Mouse (Mus musculus) heart, embryonic 10.5 days (tissue): ENCODE data around the gene Mnx1. TPM values are rescaled to one million over a fixed set of nuclear protein-coding genes. Genes with fewer than 3 reads are reported as not detected.
"Not testable (repeated sequence)": the region's sequence is repeated elsewhere in the genome, so short reads cannot be mapped to it uniquely, and the experiment has no call there.

Experiments used
- DNase-seq: peaks from one replicate; pipeline ENCODE4 v3.0.0-alpha.2; 2017; ENCODE audit warnings: low spot score
- H3K27ac ChIP-seq: fragments of 300-500 bp; sonication (generic); 2 replicates; pipeline ENCODE4 v1.5.1; 2016; ENCODE audit warnings: mild to moderate bottlenecking
- H3K27me3 ChIP-seq: fragments of 300-500 bp; sonication (generic); 2 replicates; pipeline ENCODE4 v1.6.1; 2016; ENCODE audit warnings: mild to moderate bottlenecking; ENCODE audit not compliant: poor library complexity, insufficient read depth, severe bottlenecking
- H3K36me3 ChIP-seq: fragments of 300-500 bp; sonication (generic); 2 replicates; pipeline ENCODE4 v1.6.1; 2016; ENCODE audit warnings: mild to moderate bottlenecking, moderate library complexity
- H3K4me1 ChIP-seq: fragments of 300-500 bp; sonication (generic); 2 replicates; pipeline ENCODE4 v1.6.1; 2016; ENCODE audit warnings: mild to moderate bottlenecking
- H3K4me3 ChIP-seq: fragments of 300-500 bp; sonication (generic); 2 replicates; pipeline ENCODE4 v1.5.1; 2016; ENCODE audit warnings: mild to moderate bottlenecking, moderate library complexity
- H3K9me3 ChIP-seq: fragments of 300-500 bp; sonication (generic); 2 replicates; pipeline ENCODE4 v1.6.1; 2016; ENCODE audit warnings: mild to moderate bottlenecking, moderate library complexity
- WGBS: fragments of 180-500 bp; shearing (Covaris S2); methylation state at CpG from one replicate; pipeline ENCODE4 v1.1.7; 2016; 5-methylcytosine and 5-hydroxymethylcytosine counted together
- polyA plus RNA-seq: library from polyadenylated mRNA; unstranded; fragments of >200 nt; fragmentation: Nextera tagmentation; extraction: Ambion mirVana; gene quantifications from 2 replicates; pipeline ENCODE4 v1.2.1, GENCODE M21; 2016

Mnx1 gene
- polyA plus RNA-seq, 1 experiment from 2014 or later, result 0.06 TPM

GRCm38 (mm10) chr5:29456895-29457656 is 21.2 kb downstream of the Mnx1 start:
- H3K36me3 ChIP-seq, result peaks cover 58% of the 10 kb centered on the region
- no peak for DNase-seq
- no peak overlapping the region for H3K4me3 ChIP-seq
- no peaks in the 10 kb centered on the region for H3K9me3 ChIP-seq
- H3K27ac ChIP-seq, result no peak overlapping the region
- WGBS, result 73% methylated on average over 5 of the region's 5 CpGs
- H3K4me1 ChIP-seq, result no peaks in the 10 kb centered on the region
- no peaks in the 10 kb centered on the region for H3K27me3 ChIP-seq

GRCm38 (mm10) chr5:29452352-29452751 is 25.9 kb downstream of the Mnx1 start:
- Histone ChIP-seq H3K4me1 (no peaks in the 10 kb centered on the region), H3K4me3 (no peak overlapping the region), H3K36me3 (peaks cover 82% of the 10 kb centered on the region), H3K27me3 (no peaks in the 10 kb centered on the region), H3K9me3 (no peaks in the 10 kb centered on the region), H3K27ac (no peak overlapping the region)
- WGBS, result 80% methylated on average over 4 of the region's 4 CpGs
- DNase-seq, result no peak

- peaks cover 92% of the 10 kb centered on the region for H3K36me3 ChIP-seq
- H3K27ac ChIP-seq, result no peak overlapping the region
- H3K9me3 ChIP-seq, result no peaks in the 10 kb centered on the region
- no peak for DNase-seq
- WGBS, result 92% methylated on average over 2 of the region's 2 CpGs
- H3K27me3 ChIP-seq, result no peaks in the 10 kb centered on the region
- no peaks in the 10 kb centered on the region for H3K4me1 ChIP-seq
- no peak overlapping the region for H3K4me3 ChIP-seq
Observed at GRCm38 (mm10) chr5:29445275-29445674, 33.0 kb downstream of the Mnx1 start.

- peaks cover 55% of the 10 kb centered on the region for H3K36me3 ChIP-seq
Observed at GRCm38 (mm10) chr5:29436728-29437127, 41.5 kb downstream of the Mnx1 start.

GRCm38 (mm10) chr5:29435491-29435890 is 42.8 kb downstream of the Mnx1 start:
- Histone ChIP-seq H3K4me1 (peaks cover 17% of the 10 kb centered on the region), H3K4me3 (peak overlapping the region; percentile 93), H3K27ac (peak overlapping the region; percentile 90; the same call in 1 of the 2 replicates), H3K36me3 (peaks cover 42% of the 10 kb centered on the region), H3K27me3 (peaks cover 12% of the 10 kb centered on the region; the same call in 1 of the 2 replicates), H3K9me3 (no peaks in the 10 kb centered on the region)
- 40% methylated on average over 8 of the region's 8 CpGs for WGBS
- no peak for DNase-seq

More at GRCm38 (mm10) chr5:29436728-29437127, 41.5 kb downstream of the Mnx1 start:
- 88% methylated on average over 6 of the region's 6 CpGs for WGBS
- H3K27ac ChIP-seq, H3K27me3 ChIP-seq, DNase-seq, H3K9me3 ChIP-seq, H3K4me3 ChIP-seq: not testable (repeated sequence)
- H3K4me1 ChIP-seq, result peaks cover 17% of the 10 kb centered on the region

- under 1% methylated on average over 48 of the region's 48 CpGs for WGBS
- Histone ChIP-seq H3K4me1 (peaks cover 17% of the 10 kb centered on the region), H3K36me3 (peaks cover 36% of the 10 kb centered on the region), H3K9me3 (no peaks in the 10 kb centered on the region), H3K4me3 (peak overlapping the region; percentile 93), H3K27me3 (peaks cover 12% of the 10 kb centered on the region; the same call in 1 of the 2 replicates), H3K27ac (peak overlapping the region; percentile 90)
- DNase-seq, result peak; percentile 79
Observed at GRCm38 (mm10) chr5:29434872-29435358, 43.4 kb downstream of the Mnx1 start.

GRCm38 (mm10) chr5:29434228-29434871 is 43.9 kb downstream of the Mnx1 start, which contains the start of gene Nom1:
Nom1 (plus strand) TSS chr5:29434664.
- H3K4me1 ChIP-seq, result peaks cover 17% of the 10 kb centered on the region
- H3K27ac ChIP-seq, result peak within 1 kb of the TSS; percentile 90
- WGBS, result 4% methylated on average over 29 of the region's 29 CpGs
- peak within 1 kb of the TSS; percentile 93 for H3K4me3 ChIP-seq
- DNase-seq, result peak; percentile 94
- peaks cover 12% of the 10 kb centered on the region; the same call in 1 of the 2 replicates for H3K27me3 ChIP-seq
- peaks cover 31% of the 10 kb centered on the region for H3K36me3 ChIP-seq
- H3K9me3 ChIP-seq, result no peaks in the 10 kb centered on the region

- not testable (repeated sequence) for H3K4me3 ChIP-seq, H3K36me3 ChIP-seq, H3K27ac ChIP-seq, H3K9me3 ChIP-seq, H3K27me3 ChIP-seq, H3K4me1 ChIP-seq, DNase-seq
- WGBS, result 63% methylated on average over 3 of the region's 3 CpGs
Observed at GRCm38 (mm10) chr5:29423330-29423729, 54.9 kb downstream of the Mnx1 start.

Other genes starting within 250 kb of the Mnx1 start
- 8.2 and 12.4 TPM in 2 replicates for gene Lmbr1, start 100.1 kb downstream of the Mnx1 start, polyA plus RNA-seq
- 25.3 and 29.5 TPM in 2 replicates for gene Nom1, start 43.8 kb downstream of the Mnx1 start, polyA plus RNA-seq
- 22.8 and 29.0 TPM in 2 replicates for gene Ube3c, start 90.8 kb upstream of the Mnx1 start, polyA plus RNA-seq